Mouse (Mus musculus): ENCODE data around the gene Hsf2bp. TPM values are rescaled to one million over a fixed set of nuclear protein-coding genes. Genes with fewer than 3 reads are reported as not detected.
A peak's percentile ranks its signal among the peaks of the same experiment; 100 is the strongest.

The Hsf2bp gene
- total RNA-seq, 1 experiment from 2014 or later = 0.79 TPM

DNA sequence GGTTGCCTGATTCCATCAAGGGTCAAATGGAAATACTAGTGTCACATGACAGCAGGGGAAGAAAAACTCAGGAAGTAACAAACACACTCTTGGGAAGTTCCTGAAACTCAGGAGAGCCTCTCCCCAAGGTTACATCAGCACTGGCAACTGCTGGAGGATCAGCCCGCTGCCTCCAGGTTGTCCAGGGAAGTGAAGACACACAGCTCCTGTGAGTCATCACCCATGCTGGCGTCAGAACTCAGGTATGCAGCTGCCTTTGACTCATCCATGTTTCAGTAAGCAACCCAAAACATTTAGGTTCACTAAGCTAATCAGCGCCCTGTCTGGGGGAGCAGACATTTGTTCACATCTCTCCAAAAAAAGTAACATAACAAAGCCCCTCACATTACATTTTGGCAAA, 32.9 kb downstream of the Hsf2bp start:
- ATAC-seq (replicated peaks in 1 of 2; ENCODE audit: insufficient read depth in 1 of 2, low FRiP score in 2 of 2, low TSS enrichment in 1 of 2, low read depth in 1 of 2, poor library complexity in 2 of 2, severe bottlenecking in 2 of 2) = no peak

DNA sequence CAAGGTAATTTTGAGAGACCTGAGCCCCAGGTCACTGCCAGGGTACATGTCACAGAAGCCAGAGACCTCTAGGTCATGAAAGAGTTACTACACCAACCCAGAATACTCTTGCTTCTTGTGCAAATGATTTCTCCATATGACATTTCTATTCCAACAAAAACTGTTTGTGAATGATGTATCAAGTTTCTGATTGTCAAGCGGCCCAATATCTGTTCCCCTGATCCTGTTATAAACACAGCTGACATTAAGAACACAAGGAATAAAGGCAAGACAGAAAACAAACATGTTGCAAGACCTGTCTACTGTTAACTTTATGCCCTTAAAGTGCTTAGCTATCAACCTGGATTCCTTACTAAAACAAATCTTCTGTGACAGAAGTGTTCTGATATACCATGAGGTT, 37.8 kb downstream of the Hsf2bp start:
- ATAC-seq (replicated peaks in 1 of 2; ENCODE audit: insufficient read depth in 1 of 2, low FRiP score in 2 of 2, low TSS enrichment in 1 of 2, low read depth in 1 of 2, poor library complexity in 2 of 2, severe bottlenecking in 2 of 2) = no peak

DNA sequence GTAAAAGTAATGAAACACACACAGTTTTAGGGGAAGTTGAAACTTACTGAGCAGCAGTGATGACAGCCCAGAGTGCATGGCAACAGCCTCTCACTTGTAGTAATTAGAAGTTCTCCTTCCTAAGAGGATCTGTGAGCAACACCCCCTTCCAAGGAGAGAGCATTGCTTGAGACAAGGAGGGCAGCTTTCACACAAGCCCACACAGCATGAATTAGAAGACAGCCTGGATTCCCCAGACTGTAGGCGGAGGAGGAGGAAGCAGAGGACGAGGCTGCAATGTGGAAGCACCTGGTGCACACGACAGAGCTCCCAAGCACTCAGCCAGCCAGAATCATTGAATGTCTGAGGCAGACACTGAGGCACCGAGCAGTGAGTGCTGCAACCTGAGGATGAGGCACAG, 39.8 kb downstream of the Hsf2bp start:
- ATAC-seq (replicated peaks in 1 of 2; ENCODE audit: insufficient read depth in 1 of 2, low FRiP score in 2 of 2, low TSS enrichment in 1 of 2, low read depth in 1 of 2, poor library complexity in 2 of 2, severe bottlenecking in 2 of 2) = peak in 1 of 2 experiments; percentile 25; a peak in 2 of 4 replicates

DNA sequence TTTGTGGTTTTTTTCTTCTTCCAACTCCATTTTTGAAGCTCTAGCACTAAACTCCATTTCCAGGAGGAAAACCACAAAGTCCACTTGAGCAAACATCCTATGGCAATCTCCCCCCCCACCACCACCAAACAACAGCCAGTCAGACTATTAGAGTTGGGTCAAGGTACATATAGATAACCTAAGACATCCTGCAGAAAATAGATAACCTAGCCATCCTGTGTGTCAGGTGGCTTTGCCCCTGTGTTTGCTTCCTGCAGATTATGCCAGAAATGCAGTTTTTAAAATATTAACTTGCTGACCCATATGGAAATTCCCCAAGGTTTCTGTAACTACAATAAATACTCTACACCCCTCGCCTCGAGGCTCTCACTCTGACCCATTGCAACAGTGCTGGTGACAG, 40.4 kb downstream of the Hsf2bp start:
- ATAC-seq (replicated peaks in 1 of 2; ENCODE audit: insufficient read depth in 1 of 2, low FRiP score in 2 of 2, low TSS enrichment in 1 of 2, low read depth in 1 of 2, poor library complexity in 2 of 2, severe bottlenecking in 2 of 2) = no peak

DNA sequence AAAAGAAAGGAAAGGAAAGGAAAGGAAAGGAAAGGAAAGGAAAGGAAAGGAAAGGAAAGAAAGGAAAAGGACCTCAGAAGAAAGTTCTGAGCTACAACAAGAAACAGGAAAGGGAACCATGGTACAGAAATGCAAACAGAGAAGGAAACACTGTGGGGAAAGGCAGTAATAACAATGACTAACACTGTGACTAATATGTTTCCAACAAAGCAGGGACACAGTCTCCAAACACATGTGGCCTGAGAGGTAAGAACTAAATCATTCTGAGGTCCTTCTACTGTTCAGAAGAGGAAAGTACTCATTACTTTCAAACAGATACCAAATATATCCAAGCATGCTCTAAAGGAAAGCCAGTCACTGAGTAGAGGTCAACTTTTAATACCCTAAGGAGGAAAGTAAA, 42.0 kb downstream of the Hsf2bp start:
- ATAC-seq (replicated peaks in 1 of 2; ENCODE audit: insufficient read depth in 1 of 2, low FRiP score in 2 of 2, low TSS enrichment in 1 of 2, low read depth in 1 of 2, poor library complexity in 2 of 2, severe bottlenecking in 2 of 2) = no peak

DNA sequence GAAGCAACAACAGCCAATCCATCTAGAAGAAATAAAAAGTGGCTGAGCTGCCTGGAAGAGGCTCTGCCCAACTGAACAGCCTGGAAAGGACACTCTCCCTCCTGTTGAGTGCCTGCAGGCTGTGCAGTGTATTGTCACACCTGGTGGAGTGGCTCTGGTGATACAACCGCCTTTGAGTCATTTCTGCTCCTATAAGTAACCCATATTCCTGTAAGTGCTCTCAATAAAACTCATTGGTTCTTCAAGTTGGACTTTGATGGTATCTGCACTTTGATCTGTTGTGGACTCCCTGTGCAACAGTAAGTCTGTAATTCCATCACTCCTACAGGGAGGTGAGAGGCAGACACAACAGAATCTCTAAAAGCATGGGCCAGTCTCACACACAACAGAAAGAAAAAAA, 42.8 kb downstream of the Hsf2bp start:
- no peak for ATAC-seq (replicated peaks in 1 of 2; ENCODE audit: insufficient read depth in 1 of 2, low FRiP score in 2 of 2, low TSS enrichment in 1 of 2, low read depth in 1 of 2, poor library complexity in 2 of 2, severe bottlenecking in 2 of 2)

DNA sequence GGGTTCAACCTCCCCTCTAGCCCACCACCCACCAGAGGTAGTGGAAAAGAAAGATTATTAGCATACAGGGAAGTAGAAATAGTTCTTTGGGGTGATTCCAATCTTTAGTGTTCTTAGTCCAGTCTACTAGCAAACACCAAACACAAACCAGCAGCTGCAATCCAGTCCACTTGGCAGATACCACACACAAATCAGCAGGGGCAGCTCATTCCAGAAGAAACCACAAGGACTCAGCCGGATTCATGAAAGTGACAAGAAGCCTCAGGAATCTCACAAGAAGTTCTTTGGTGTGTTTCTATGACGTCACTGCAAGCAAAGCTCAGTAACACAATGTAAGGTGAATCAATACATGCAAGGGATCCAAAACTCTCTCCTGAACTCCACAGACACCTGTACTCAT, 44.1 kb downstream of the Hsf2bp start:
- ATAC-seq (replicated peaks in 1 of 2; ENCODE audit: insufficient read depth in 1 of 2, low FRiP score in 2 of 2, low TSS enrichment in 1 of 2, low read depth in 1 of 2, poor library complexity in 2 of 2, severe bottlenecking in 2 of 2) = no peak

DNA sequence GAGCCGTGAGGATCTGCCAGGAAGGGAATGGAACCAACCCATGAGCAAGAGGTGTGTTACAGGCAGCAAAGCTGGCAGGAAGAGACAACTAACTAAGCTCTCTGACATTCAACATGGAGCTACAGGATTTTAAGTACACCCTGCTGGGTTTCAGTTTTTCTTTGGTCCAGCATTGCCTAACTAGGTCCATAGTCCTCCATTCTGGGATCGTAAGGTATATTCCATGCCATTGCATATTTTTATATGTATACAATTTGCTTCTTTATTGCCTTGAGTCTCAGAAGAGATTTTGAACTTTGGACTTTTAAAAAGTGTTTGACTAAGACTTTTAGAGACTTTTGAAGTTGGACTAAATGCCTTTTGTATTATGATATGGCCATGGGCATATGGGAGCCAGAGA, 47.1 kb downstream of the Hsf2bp start:
- no peak for ATAC-seq (replicated peaks in 1 of 2; ENCODE audit: insufficient read depth in 1 of 2, low FRiP score in 2 of 2, low TSS enrichment in 1 of 2, low read depth in 1 of 2, poor library complexity in 2 of 2, severe bottlenecking in 2 of 2)

DNA sequence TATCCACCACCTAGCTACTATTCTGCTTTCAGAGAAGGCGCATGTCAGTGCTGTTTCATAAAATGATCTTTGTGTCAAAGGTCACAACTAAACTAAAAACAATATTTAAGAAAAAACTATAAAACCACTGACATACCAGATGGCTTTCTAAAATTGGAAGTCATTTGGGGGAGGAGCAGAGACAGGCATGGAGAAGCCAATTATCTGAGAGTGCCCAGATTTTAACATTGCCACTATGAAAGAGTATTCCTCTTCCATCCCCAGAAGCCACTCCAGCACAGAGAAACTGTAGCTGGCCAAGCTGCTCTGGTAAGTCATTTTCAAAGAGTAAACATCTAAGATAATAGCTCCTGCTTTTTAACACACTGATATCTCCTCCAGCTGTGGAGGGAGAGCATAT, 49.2 kb downstream of the Hsf2bp start:
- no peak for ATAC-seq (replicated peaks in 1 of 2; ENCODE audit: insufficient read depth in 1 of 2, low FRiP score in 2 of 2, low TSS enrichment in 1 of 2, low read depth in 1 of 2, poor library complexity in 2 of 2, severe bottlenecking in 2 of 2)

DNA sequence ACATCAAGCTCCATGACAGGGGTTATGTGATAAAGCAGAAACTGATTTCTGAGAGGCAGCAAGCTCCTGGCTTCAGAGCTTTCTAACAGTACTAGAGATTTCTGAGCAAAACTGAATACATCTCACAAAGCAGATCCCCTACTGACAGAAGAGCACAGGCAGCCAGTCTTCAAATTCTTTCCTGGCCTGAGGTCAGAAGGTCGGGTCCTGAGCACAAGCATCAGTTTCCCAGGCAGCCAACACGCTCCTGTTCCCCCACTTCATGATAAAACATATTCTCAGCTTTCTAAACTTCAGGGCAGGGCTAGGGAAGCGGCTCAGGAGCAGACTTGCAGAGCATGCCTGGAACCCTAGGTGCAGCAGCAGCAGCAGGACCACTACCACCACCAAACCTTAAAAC, 52.7 kb downstream of the Hsf2bp start:
- ATAC-seq (replicated peaks in 1 of 2; ENCODE audit: insufficient read depth in 1 of 2, low FRiP score in 2 of 2, low TSS enrichment in 1 of 2, low read depth in 1 of 2, poor library complexity in 2 of 2, severe bottlenecking in 2 of 2) = no peak

DNA sequence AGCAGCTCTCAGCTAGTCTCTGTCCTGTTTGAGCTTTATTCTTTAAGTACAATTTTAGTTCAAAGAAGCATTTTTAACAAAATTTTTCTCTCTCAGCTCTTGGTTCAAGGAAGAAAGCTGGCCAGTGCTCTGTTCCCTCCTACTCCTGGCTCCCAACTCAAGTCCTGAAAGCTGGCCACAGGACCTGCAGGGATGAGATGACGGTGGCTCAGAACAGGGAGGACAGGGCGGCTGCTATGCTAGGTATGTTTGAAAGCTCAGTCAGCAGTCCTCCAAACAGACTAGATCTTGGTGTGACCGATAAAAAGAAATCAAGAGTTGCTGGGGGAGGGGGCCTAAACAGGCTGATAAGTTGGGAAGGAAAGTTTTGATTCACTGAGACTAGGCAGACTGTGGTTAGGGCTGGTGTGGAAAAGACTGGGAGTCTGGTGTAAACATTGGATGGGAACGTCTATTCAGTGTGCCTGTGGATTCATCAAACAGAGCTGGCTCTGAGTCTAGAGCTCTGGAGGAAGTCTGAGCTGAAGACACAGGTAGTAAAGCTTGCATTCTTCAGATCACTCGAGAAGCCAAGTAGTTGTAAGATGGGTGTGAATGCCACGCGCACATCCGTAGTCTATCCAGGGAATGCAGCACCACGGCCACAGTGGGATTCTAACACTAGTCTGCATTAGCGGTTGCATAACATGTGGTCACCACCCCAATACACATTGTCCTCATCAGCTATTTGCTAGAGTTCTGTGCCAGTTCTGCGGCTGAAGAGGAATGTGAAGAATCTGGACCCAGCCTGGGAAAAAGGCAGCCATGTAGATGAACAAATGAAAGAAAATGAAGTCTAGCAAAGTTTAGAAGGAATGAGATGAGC, 53.6 kb downstream of the Hsf2bp start:
- ATAC-seq (replicated peaks in 1 of 2; ENCODE audit: insufficient read depth in 1 of 2, low FRiP score in 2 of 2, low TSS enrichment in 1 of 2, low read depth in 1 of 2, poor library complexity in 2 of 2, severe bottlenecking in 2 of 2) = no peak

DNA sequence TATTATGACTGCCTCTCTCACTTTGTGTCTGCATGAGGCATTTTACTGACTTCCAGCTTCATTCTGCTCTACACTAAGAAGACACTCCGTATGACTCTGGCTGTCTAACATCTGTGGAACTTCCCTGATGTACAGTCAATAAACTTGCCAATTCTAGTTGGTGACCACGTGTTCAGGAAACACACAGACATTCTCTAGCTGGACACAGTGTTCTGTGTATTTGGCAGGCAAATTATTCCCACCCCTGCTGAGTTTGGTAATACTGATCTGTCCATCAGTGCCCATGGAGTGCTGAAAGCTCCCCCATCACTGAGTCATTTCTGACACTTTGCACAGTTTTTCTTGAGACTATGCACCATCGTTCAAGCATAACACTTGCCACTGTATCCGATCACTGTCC, 56.3 kb downstream of the Hsf2bp start:
- no peak for ATAC-seq (replicated peaks in 1 of 2; ENCODE audit: insufficient read depth in 1 of 2, low FRiP score in 2 of 2, low TSS enrichment in 1 of 2, low read depth in 1 of 2, poor library complexity in 2 of 2, severe bottlenecking in 2 of 2)

DNA sequence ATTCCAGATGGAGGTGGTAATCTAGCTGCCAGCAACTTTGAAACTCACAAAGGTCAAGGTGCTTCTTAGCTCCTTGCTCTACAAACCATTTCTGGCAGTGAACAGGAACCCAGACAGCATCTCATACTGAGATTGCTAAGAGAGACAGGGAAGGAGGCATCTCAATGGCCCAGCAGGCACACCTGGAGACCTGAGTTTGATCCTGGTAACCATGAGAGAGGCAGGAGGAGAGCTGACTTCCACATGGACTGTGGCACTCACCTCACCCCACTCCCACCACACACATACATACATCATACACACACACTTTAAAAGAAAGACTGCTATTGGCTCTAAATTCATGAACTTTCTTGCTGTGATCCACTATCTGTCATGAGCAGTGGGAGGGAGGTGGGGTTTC, 59.0 kb downstream of the Hsf2bp start:
- ATAC-seq (replicated peaks in 1 of 2; ENCODE audit: insufficient read depth in 1 of 2, low FRiP score in 2 of 2, low TSS enrichment in 1 of 2, low read depth in 1 of 2, poor library complexity in 2 of 2, severe bottlenecking in 2 of 2) = no peak

DNA sequence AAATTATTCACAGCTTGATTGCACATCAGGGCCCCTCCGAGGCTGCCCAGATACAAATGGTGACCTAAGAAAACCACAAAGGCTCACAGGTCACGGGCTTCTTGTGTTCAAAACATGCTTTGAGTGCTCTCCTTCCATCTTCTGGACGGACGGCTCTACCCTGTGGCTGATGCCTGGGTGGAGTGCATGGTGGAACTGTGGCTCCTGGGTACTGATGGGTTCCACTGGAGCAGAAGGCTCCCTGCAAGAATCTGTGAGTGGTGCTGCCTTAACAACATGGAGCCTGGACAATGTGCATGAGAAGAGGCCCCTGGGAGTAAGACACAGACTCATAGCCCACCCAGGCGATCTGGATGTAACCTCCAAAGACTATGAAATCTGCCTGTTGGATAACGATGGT, 59.6 kb downstream of the Hsf2bp start:
- ATAC-seq (replicated peaks in 1 of 2; ENCODE audit: insufficient read depth in 1 of 2, low FRiP score in 2 of 2, low TSS enrichment in 1 of 2, low read depth in 1 of 2, poor library complexity in 2 of 2, severe bottlenecking in 2 of 2) = no peak

DNA sequence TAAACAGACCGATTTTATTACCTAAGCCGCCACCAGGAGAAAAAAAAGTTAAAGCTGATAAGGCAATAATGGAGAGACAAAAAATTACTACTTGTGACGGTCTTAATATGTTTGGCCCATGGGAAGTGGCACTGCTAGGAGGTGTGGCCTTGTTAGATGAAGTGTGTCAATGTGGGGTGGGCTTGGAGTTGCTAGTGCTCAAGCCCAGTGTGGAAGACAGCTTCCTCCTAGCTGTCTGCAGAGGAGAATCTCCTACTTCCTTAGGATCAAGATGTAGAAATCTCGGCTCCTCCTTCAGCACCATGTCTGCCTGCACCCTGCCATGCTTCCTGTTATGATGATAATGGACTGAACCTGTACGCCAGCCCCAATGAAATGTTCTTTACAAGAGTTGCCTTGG, 61.5 kb downstream of the Hsf2bp start:
- no peak for ATAC-seq (replicated peaks in 1 of 2; ENCODE audit: insufficient read depth in 1 of 2, low FRiP score in 2 of 2, low TSS enrichment in 1 of 2, low read depth in 1 of 2, poor library complexity in 2 of 2, severe bottlenecking in 2 of 2)

DNA sequence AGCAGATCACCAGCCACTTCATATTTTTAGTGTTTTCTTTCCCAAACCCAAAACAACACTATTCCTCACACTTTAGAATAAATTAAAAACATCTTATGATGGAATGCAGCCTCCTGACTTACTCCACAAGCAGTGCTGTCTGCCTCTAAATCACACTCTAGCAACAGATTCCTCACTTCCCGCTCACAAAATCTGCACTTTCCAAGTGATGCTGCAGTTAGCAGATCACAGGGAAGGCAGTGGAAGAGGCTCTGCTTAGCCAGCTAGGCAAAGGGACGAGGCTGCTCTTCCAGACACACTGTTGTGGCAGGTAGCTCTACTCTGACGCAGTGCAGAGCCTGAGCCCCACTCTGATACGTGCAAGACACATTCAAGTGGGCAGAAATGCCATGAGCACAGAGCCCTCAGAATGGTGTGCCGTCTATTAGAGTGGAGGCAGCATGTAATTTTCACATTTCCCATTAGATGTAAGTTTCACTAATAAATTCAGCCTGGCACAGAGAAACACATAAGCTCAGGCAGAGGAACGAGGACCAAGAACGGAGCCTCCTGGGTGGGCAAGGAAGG, 62.4 kb downstream of the Hsf2bp start:
- ATAC-seq (replicated peaks in 1 of 2; ENCODE audit: insufficient read depth in 1 of 2, low FRiP score in 2 of 2, low TSS enrichment in 1 of 2, low read depth in 1 of 2, poor library complexity in 2 of 2, severe bottlenecking in 2 of 2) = no peak

DNA sequence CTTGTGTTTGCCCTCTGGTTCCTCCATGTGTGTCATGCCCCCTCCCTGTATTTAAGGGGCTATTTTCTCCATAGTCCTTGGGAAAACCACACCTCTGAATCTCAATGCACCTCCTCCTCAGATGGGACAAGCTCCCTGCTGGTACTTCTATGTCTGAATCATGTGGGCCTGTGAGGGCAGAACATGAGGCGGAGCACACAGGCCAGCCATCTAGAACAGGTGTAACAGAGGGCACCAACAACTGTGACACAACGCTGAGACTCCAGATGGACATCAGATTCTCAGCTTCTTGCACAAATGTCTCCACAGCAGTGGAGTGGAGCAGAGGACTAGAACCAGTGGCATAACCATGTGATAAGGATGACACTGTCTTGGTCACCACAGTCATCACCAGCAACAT, 65.3 kb downstream of the Hsf2bp start:
- ATAC-seq (replicated peaks in 1 of 2; ENCODE audit: insufficient read depth in 1 of 2, low FRiP score in 2 of 2, low TSS enrichment in 1 of 2, low read depth in 1 of 2, poor library complexity in 2 of 2, severe bottlenecking in 2 of 2) = no peak

DNA sequence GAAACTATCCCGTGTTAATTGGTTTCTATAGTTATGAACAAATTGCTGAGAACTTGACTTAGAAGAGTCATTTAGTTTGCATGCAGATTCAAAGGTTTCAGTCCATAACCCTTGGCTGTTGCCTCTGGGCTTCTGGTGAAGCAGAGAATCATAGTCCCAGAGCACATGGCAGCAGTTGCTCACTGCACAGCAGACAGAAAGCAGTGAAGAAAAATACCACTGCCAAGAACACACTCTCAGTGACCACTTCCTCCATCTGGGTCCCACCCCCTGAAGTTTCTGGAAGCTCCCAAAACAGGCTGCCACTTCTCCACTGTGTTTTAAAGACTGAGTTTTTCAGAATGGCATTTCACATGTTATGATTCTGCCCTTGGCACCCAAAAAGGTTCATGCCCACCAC, 67.3 kb downstream of the Hsf2bp start:
- peak in 1 of 2 experiments; percentile 48; a peak in 1 of 4 replicates for ATAC-seq (replicated peaks in 1 of 2; ENCODE audit: insufficient read depth in 1 of 2, low FRiP score in 2 of 2, low TSS enrichment in 1 of 2, low read depth in 1 of 2, poor library complexity in 2 of 2, severe bottlenecking in 2 of 2)

DNA sequence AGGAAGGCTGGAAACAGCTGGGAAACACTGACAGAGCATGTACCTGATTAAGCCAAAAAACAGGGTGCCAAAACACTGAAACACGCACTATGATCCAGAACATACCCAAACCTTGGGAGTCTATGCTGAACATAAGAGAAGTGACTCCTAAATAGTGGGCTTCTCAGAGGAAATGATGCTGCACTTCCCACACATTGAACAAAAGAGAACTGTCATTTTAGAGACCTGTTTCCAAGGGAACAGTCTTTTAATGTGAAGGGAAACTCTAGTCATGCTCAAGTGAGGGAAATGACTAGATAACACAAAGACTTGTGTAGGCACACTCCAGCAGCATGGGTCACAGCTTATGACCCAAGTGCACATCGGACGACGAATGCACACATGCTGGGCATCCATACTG, 68.8 kb downstream of the Hsf2bp start:
- ATAC-seq (replicated peaks in 1 of 2; ENCODE audit: insufficient read depth in 1 of 2, low FRiP score in 2 of 2, low TSS enrichment in 1 of 2, low read depth in 1 of 2, poor library complexity in 2 of 2, severe bottlenecking in 2 of 2) = peak; percentile 6 to 28; a peak in 1 of 4 replicates

Data from hematopoietic stem cell, adult 5-6 weeks (primary cell).